Mouse (Mus musculus): ENCODE results near the gene Mpp2. TPM values are rescaled to one million over a fixed set of nuclear protein-coding genes. Genes with fewer than 3 reads are reported as not detected.

Gene Mpp2
- polyA plus RNA-seq, 1 experiment from 2014 or later: 12.8 TPM

DNA sequence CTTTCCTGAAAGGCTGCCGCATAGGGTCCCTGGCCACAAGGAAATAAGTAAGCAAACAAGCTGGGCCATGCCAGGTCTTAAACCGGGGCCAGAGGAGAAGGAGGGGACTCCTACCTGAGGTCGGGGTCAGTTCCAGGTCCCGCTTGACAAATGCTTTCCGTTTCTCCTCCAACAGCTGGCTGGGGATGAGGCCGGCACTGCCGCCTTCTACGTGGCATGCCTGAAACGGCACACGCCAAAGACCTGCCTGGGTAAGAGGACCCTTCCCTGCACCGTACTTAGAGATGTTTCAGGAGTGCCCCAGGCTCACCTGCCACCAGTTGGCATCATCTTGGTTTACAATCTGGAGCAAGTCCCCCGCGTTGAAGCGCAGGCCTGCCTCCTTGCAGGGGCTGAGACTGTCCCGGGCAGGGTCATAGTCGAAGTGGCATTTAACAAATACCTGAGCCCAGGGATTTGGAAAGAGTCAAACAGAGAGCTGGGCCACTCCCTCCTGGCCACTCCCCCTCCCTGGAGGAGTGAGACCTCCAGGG lies 26.3 kb downstream of the Mpp2 start:
- Histone ChIP-seq H3K9ac (ENCODE audit: low read depth, low read length) (no peak overlapping the region), H3K36me3 (ENCODE audit: control insufficient read depth, insufficient read depth, low read length) (no peaks in the 10 kb centered on the region), H3K27ac (ENCODE audit: low read depth, low read length) (no peak overlapping the region), H3K4me1 (replicated peaks; ENCODE audit: control insufficient read depth, insufficient read depth, low read length) (peaks cover 6% of the 10 kb centered on the region; the same call in 1 of the 2 replicates), H3K4me2 (peak overlapping the region; percentile 78), H3K4me3 (ENCODE audit: low read depth, low read length) (no peak overlapping the region), H3K27me3 (replicated peaks; ENCODE audit: control insufficient read depth, insufficient read depth, low read length) (0 out of 2 replicates have a peak, but pooled peaks cover 8% of the 10 kb centered on the region), H3K9me3 (ENCODE audit: control insufficient read depth, low read length) (no peaks in the 10 kb centered on the region)
- no peak for ATAC-seq (replicated peaks; ENCODE audit: low FRiP score)
- no peak for DNase-seq (ENCODE audit: low spot score)
- 33% methylated on average over 16 of the region's 16 CpGs for WGBS

- H3K9ac ChIP-seq (ENCODE audit: low read depth, low read length): peak overlapping the region; percentile 20; the same call in 1 of the 2 replicates
- ATAC-seq (replicated peaks; ENCODE audit: low FRiP score): peak; percentile 58
- H3K4me1 ChIP-seq (replicated peaks; ENCODE audit: control insufficient read depth, insufficient read depth, low read length): 0 out of 2 replicates have a peak, but pooled peaks cover 6% of the 10 kb centered on the region
- peak overlapping the region; percentile 78 for H3K4me2 ChIP-seq
- H3K9me3 ChIP-seq (ENCODE audit: control insufficient read depth, low read length): no peaks in the 10 kb centered on the region
- WGBS: 5% methylated on average over 23 of the region's 23 CpGs
- H3K27me3 ChIP-seq (replicated peaks; ENCODE audit: control insufficient read depth, insufficient read depth, low read length): 0 out of 2 replicates have a peak, but pooled peaks cover 8% of the 10 kb centered on the region
- H3K27ac ChIP-seq (ENCODE audit: low read depth, low read length): no peak overlapping the region
- no peaks in the 10 kb centered on the region for H3K36me3 ChIP-seq (ENCODE audit: control insufficient read depth, insufficient read depth, low read length)
- DNase-seq (ENCODE audit: low spot score): peak; percentile 81
- H3K4me3 ChIP-seq (ENCODE audit: low read depth, low read length): peak overlapping the region; percentile 37
Observed at GRCm38 (mm10) chr11:102061236-102061940, 26.9 kb downstream of the Mpp2 start.

- no peaks in the 10 kb centered on the region for H3K4me1 ChIP-seq (replicated peaks; ENCODE audit: control insufficient read depth, insufficient read depth, low read length)
- H3K9ac ChIP-seq (ENCODE audit: low read depth, low read length): no peak overlapping the region
- WGBS: 22% methylated on average over 9 of the region's 9 CpGs
- no peak overlapping the region for H3K4me3 ChIP-seq (ENCODE audit: low read depth, low read length)
- DNase-seq (ENCODE audit: low spot score): peak; percentile 58
- no peaks in the 10 kb centered on the region for H3K9me3 ChIP-seq (ENCODE audit: control insufficient read depth, low read length)
- no peak overlapping the region for H3K4me2 ChIP-seq
- H3K36me3 ChIP-seq (ENCODE audit: control insufficient read depth, insufficient read depth, low read length): no peaks in the 10 kb centered on the region
- ATAC-seq (replicated peaks; ENCODE audit: low FRiP score): no peak
- H3K27ac ChIP-seq (ENCODE audit: low read depth, low read length): no peak overlapping the region
- peaks cover 8% of the 10 kb centered on the region; the same call in 1 of the 2 replicates for H3K27me3 ChIP-seq (replicated peaks; ENCODE audit: control insufficient read depth, insufficient read depth, low read length)
Observed at GRCm38 (mm10) chr11:102053847-102054246, 34.5 kb downstream of the Mpp2 start.

DNA sequence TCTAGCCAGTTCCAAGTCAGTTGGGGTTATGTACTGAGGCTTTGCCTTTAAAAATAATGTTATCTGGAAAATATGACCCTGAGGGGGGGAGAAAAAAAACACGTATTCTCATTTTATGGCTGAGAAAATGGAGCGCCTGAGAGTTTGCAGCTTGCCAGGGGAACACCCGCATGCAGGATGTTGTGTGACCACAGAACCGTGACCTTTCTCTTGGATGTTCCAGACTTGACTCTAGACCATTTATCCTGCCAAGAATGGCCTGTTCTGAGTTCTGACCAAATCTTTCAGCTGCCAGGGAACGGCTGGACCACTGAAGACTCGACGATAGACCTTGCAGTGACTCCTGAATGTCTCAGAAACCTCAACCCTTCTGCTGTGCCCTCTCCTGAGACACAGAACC lies 35.1 kb downstream of the Mpp2 start:
- 77% methylated on average over 7 of the region's 7 CpGs for WGBS
- no peaks in the 10 kb centered on the region for H3K36me3 ChIP-seq (ENCODE audit: control insufficient read depth, insufficient read depth, low read length)

GRCm38 (mm10) chr11:102052697-102053096 lies 35.6 kb downstream of the Mpp2 start:
- Histone ChIP-seq H3K4me2 (no peak overlapping the region), H3K36me3 (ENCODE audit: control insufficient read depth, insufficient read depth, low read length) (no peaks in the 10 kb centered on the region), H3K27me3 (replicated peaks; ENCODE audit: control insufficient read depth, insufficient read depth, low read length) (peaks cover 6% of the 10 kb centered on the region; the same call in 1 of the 2 replicates), H3K4me1 (replicated peaks; ENCODE audit: control insufficient read depth, insufficient read depth, low read length) (no peaks in the 10 kb centered on the region), H3K4me3 (ENCODE audit: low read depth, low read length) (no peak overlapping the region), H3K27ac (ENCODE audit: low read depth, low read length) (no peak overlapping the region; the same call in 1 of the 2 replicates), H3K9ac (ENCODE audit: low read depth, low read length) (no peak overlapping the region), H3K9me3 (ENCODE audit: control insufficient read depth, low read length) (no peaks in the 10 kb centered on the region)
- DNase-seq (ENCODE audit: low spot score) (no peak), ATAC-seq (replicated peaks; ENCODE audit: low FRiP score) (no peak)
- 81% methylated on average over 12 of the region's 12 CpGs for WGBS

More for the DNA sequence above, 35.1 kb downstream of the Mpp2 start:
- Histone ChIP-seq H3K27me3 (replicated peaks; ENCODE audit: control insufficient read depth, insufficient read depth, low read length) (peaks cover 8% of the 10 kb centered on the region; the same call in 1 of the 2 replicates), H3K4me3 (ENCODE audit: low read depth, low read length) (no peak overlapping the region), H3K4me1 (replicated peaks; ENCODE audit: control insufficient read depth, insufficient read depth, low read length) (no peaks in the 10 kb centered on the region), H3K27ac (ENCODE audit: low read depth, low read length) (no peak overlapping the region; the same call in 1 of the 2 replicates), H3K9ac (ENCODE audit: low read depth, low read length) (no peak overlapping the region), H3K9me3 (ENCODE audit: control insufficient read depth, low read length) (no peaks in the 10 kb centered on the region), H3K4me2 (no peak overlapping the region)
- no peak for DNase-seq (ENCODE audit: low spot score)
- no peak for ATAC-seq (replicated peaks; ENCODE audit: low FRiP score)

DNA sequence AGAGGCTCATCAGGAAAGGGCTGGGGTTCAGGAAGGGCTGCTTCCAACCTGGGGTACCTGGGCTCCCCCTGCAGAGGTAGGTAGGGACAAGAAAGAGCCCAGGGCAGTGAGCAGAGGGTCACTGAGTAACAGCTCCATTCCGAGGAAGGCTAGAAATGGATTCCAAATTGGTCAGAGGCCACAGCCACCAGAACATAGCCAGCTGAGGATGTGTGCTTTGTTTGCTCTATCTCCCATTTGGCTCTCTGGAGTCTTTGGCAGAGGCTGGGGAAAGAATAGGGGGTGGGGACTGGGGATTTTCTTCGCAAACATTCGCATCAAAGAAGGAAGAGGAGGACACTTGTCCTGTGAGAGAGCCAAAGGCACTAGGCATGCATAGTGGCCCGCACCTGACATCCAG lies 36.4 kb downstream of the Mpp2 start:
- Histone ChIP-seq H3K27me3 (replicated peaks; ENCODE audit: control insufficient read depth, insufficient read depth, low read length) (peaks cover 6% of the 10 kb centered on the region; the same call in 1 of the 2 replicates), H3K4me3 (ENCODE audit: low read depth, low read length) (no peak overlapping the region), H3K4me1 (replicated peaks; ENCODE audit: control insufficient read depth, insufficient read depth, low read length) (no peaks in the 10 kb centered on the region), H3K27ac (ENCODE audit: low read depth, low read length) (no peak overlapping the region), H3K4me2 (no peak overlapping the region), H3K9ac (ENCODE audit: low read depth, low read length) (no peak overlapping the region), H3K36me3 (ENCODE audit: control insufficient read depth, insufficient read depth, low read length) (no peaks in the 10 kb centered on the region), H3K9me3 (ENCODE audit: control insufficient read depth, low read length) (no peaks in the 10 kb centered on the region)
- ATAC-seq (replicated peaks; ENCODE audit: low FRiP score): no peak
- no peak for DNase-seq (ENCODE audit: low spot score)
- WGBS: 48% methylated on average over 4 of the region's 4 CpGs

GRCm38 (mm10) chr11:102051541-102051940 lies 36.8 kb downstream of the Mpp2 start:
- no peak for ATAC-seq (replicated peaks; ENCODE audit: low FRiP score)
- Histone ChIP-seq H3K4me2 (no peak overlapping the region), H3K9ac (ENCODE audit: low read depth, low read length) (no peak overlapping the region), H3K27me3 (replicated peaks; ENCODE audit: control insufficient read depth, insufficient read depth, low read length) (peaks cover 6% of the 10 kb centered on the region; the same call in 1 of the 2 replicates), H3K4me1 (replicated peaks; ENCODE audit: control insufficient read depth, insufficient read depth, low read length) (no peaks in the 10 kb centered on the region), H3K36me3 (ENCODE audit: control insufficient read depth, insufficient read depth, low read length) (no peaks in the 10 kb centered on the region), H3K4me3 (ENCODE audit: low read depth, low read length) (no peak overlapping the region), H3K27ac (ENCODE audit: low read depth, low read length) (no peak overlapping the region), H3K9me3 (ENCODE audit: control insufficient read depth, low read length) (no peaks in the 10 kb centered on the region)
- WGBS: 54% methylated on average over 4 of the region's 4 CpGs
- no peak for DNase-seq (ENCODE audit: low spot score)

DNA sequence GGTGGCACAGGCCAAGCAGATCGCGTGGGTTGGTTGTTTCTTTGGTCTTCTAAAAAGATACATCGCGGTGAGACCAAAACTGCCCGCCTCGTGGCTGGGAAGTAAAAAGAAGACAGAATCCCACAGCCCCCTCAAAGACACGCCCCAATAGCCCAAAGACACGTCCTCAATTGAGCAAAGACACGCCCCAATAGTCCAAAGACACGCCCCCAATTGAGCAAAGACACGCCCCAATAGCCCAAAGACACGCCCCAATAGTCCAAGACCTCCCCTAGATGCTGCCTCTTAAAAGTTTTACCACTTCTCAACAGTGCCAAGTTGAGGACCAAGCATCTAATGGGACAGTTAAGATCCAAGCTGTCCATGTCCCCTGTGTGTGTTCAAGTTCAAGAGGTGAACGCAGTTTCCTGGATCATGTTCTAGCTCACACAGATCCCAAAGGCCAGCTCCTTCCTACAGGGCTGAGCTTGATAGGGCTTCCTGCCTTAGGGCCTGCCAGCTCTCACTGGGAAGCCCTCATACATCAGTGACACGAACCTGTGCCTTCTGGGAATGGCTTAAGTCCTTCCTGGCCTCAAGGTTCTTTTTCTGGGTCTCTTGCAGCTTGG lies 38.3 kb downstream of the Mpp2 start:
- no peaks in the 10 kb centered on the region for H3K4me1 ChIP-seq (replicated peaks; ENCODE audit: control insufficient read depth, insufficient read depth, low read length)
- 0 out of 2 replicates have a peak, but pooled peaks cover 2% of the 10 kb centered on the region for H3K36me3 ChIP-seq (ENCODE audit: control insufficient read depth, insufficient read depth, low read length)
- H3K9me3 ChIP-seq (ENCODE audit: control insufficient read depth, low read length): no peaks in the 10 kb centered on the region
- H3K27me3 ChIP-seq (replicated peaks; ENCODE audit: control insufficient read depth, insufficient read depth, low read length): peaks cover 6% of the 10 kb centered on the region; the same call in 1 of the 2 replicates
- 51% methylated on average over 14 of the region's 14 CpGs for WGBS
- no peak for ATAC-seq (replicated peaks; ENCODE audit: low FRiP score)
- DNase-seq (ENCODE audit: low spot score): no peak
- no peak overlapping the region for H3K27ac ChIP-seq (ENCODE audit: low read depth, low read length)
- no peak overlapping the region for H3K4me3 ChIP-seq (ENCODE audit: low read depth, low read length)
- H3K9ac ChIP-seq (ENCODE audit: low read depth, low read length): no peak overlapping the region
- H3K4me2 ChIP-seq: no peak overlapping the region
